Mouse (Mus musculus): ENCODE measurements around the gene Ltb4r2. TPM values are rescaled to one million over a fixed set of nuclear protein-coding genes. Genes with fewer than 3 reads are reported as not detected.
A peak's percentile ranks its signal among the peaks of the same experiment; 100 is the strongest.

The Ltb4r2 gene
- polyA plus RNA-seq, 1 experiment from 2014 or later = 0.74 TPM

- H3K27me3 ChIP-seq = peaks cover 45% of the 10 kb centered on the region
- H3K9ac ChIP-seq = no peak overlapping the region
- ATAC-seq (ENCODE audit: insufficient read depth) = no peak
- H3K9me3 ChIP-seq (replicated peaks) = no peaks in the 10 kb centered on the region
- WGBS (ENCODE audit: insufficient replicate concordance) = 60% methylated on average over 16 of the region's 16 CpGs
- no peak overlapping the region for H3K27ac ChIP-seq (replicated peaks)
- no peak overlapping the region for H3K4me3 ChIP-seq (replicated peaks)
- no peak overlapping the region for H3K4me2 ChIP-seq
- peaks cover 33% of the 10 kb centered on the region for H3K4me1 ChIP-seq (replicated peaks)
- no peaks in the 10 kb centered on the region for H3K36me3 ChIP-seq (replicated peaks)
Observed at GRCm38 (mm10) chr14:55779656-55780055, 18.4 kb downstream of the Ltb4r2 start.

GRCm38 (mm10) chr14:55780736-55781135 is 19.5 kb downstream of the Ltb4r2 start:
- Histone ChIP-seq H3K9me3 (replicated peaks) (no peaks in the 10 kb centered on the region), H3K27ac (replicated peaks) (no peak overlapping the region), H3K4me2 (no peak overlapping the region), H3K4me1 (replicated peaks) (peaks cover 33% of the 10 kb centered on the region), H3K36me3 (replicated peaks) (no peaks in the 10 kb centered on the region), H3K9ac (no peak overlapping the region), H3K4me3 (replicated peaks) (no peak overlapping the region), H3K27me3 (peaks cover 40% of the 10 kb centered on the region)
- WGBS (ENCODE audit: insufficient replicate concordance) = 62% methylated on average over 11 of the region's 11 CpGs
- no peak for ATAC-seq (ENCODE audit: insufficient read depth)

- WGBS (ENCODE audit: insufficient replicate concordance) = 16% methylated on average over 14 of the region's 14 CpGs
- 0 out of 2 replicates have a peak, but pooled peaks have one; percentile 37 for ATAC-seq (ENCODE audit: insufficient read depth)
Observed at GRCm38 (mm10) chr14:55781310-55781709, 20.1 kb downstream of the Ltb4r2 start.

GRCm38 (mm10) chr14:55782361-55782960 is 21.2 kb downstream of the Ltb4r2 start:
- Histone ChIP-seq H3K27ac (replicated peaks) (no peak overlapping the region), H3K9me3 (replicated peaks) (no peaks in the 10 kb centered on the region)
- 50% methylated on average over 9 of the region's 9 CpGs for WGBS (ENCODE audit: insufficient replicate concordance)

More at GRCm38 (mm10) chr14:55781310-55781709, 20.1 kb downstream of the Ltb4r2 start:
- Histone ChIP-seq H3K27me3 (peaks cover 40% of the 10 kb centered on the region), H3K4me1 (replicated peaks) (peaks cover 31% of the 10 kb centered on the region), H3K4me3 (replicated peaks) (no peak overlapping the region), H3K36me3 (replicated peaks) (no peaks in the 10 kb centered on the region), H3K9me3 (replicated peaks) (no peaks in the 10 kb centered on the region), H3K27ac (replicated peaks) (no peak overlapping the region), H3K9ac (no peak overlapping the region), H3K4me2 (peak overlapping the region; percentile 15; the same call in 1 of the 2 replicates)

GRCm38 (mm10) chr14:55783171-55783957 is 22.1 kb downstream of the Ltb4r2 start:
- Histone ChIP-seq H3K9ac (no peak overlapping the region), H3K27me3 (peaks cover 55% of the 10 kb centered on the region), H3K4me1 (replicated peaks) (peaks cover 22% of the 10 kb centered on the region), H3K4me2 (peak overlapping the region; percentile 48), H3K9me3 (replicated peaks) (no peaks in the 10 kb centered on the region), H3K36me3 (replicated peaks) (no peaks in the 10 kb centered on the region), H3K4me3 (replicated peaks) (peak overlapping the region; percentile 29), H3K27ac (replicated peaks) (no peak overlapping the region)
- whole genome bisulfite sequencing (ENCODE audit: insufficient replicate concordance) = 13% methylated on average over 31 of the region's 31 CpGs
- no peak for ATAC-seq (ENCODE audit: insufficient read depth)

More at GRCm38 (mm10) chr14:55782361-55782960, 21.2 kb downstream of the Ltb4r2 start:
- ATAC-seq (ENCODE audit: insufficient read depth) = no peak
- peaks cover 21% of the 10 kb centered on the region for H3K4me1 ChIP-seq (replicated peaks)
- peaks cover 46% of the 10 kb centered on the region for H3K27me3 ChIP-seq
- peak overlapping the region; percentile 25; the same call in 1 of the 2 replicates for H3K4me2 ChIP-seq
- no peaks in the 10 kb centered on the region for H3K36me3 ChIP-seq (replicated peaks)
- no peak overlapping the region for H3K9ac ChIP-seq
- H3K4me3 ChIP-seq (replicated peaks) = no peak overlapping the region

GRCm38 (mm10) chr14:55783958-55784235 is 22.7 kb downstream of the Ltb4r2 start, which contains the start of gene Adcy4:
Gene Adcy4, minus strand, starts transcription at chr14:55784095.
- no peaks in the 10 kb centered on the region for H3K36me3 ChIP-seq (replicated peaks)
- H3K9me3 ChIP-seq (replicated peaks) = no peaks in the 10 kb centered on the region
- no peak for ATAC-seq (ENCODE audit: insufficient read depth)
- peaks cover 52% of the 10 kb centered on the region for H3K27me3 ChIP-seq
- no peak within 1 kb of the TSS for H3K9ac ChIP-seq
- H3K4me3 ChIP-seq (replicated peaks) = peak within 1 kb of the TSS; percentile 29
- H3K4me2 ChIP-seq = peak within 1 kb of the TSS; percentile 48
- peaks cover 26% of the 10 kb centered on the region for H3K4me1 ChIP-seq (replicated peaks)
- H3K27ac ChIP-seq (replicated peaks) = no peak within 1 kb of the TSS
- WGBS (ENCODE audit: insufficient replicate concordance) = 22% methylated on average over 13 of the region's 13 CpGs

GRCm38 (mm10) chr14:55785195-55785594 is 24.0 kb downstream of the Ltb4r2 start:
- H3K36me3 ChIP-seq (replicated peaks) = no peaks in the 10 kb centered on the region

GRCm38 (mm10) chr14:55787731-55788130 is 26.5 kb downstream of the Ltb4r2 start:
- Histone ChIP-seq H3K9me3 (replicated peaks) (no peaks in the 10 kb centered on the region), H3K4me3 (replicated peaks) (peak overlapping the region; percentile 59), H3K4me2 (peak overlapping the region; percentile 88), H3K4me1 (replicated peaks) (peaks cover 17% of the 10 kb centered on the region), H3K36me3 (replicated peaks) (no peaks in the 10 kb centered on the region), H3K27ac (replicated peaks) (no peak overlapping the region), H3K9ac (0 out of 2 replicates have a peak overlapping the region, but pooled peaks have one; percentile 35), H3K27me3 (peaks cover 40% of the 10 kb centered on the region)
- ATAC-seq (ENCODE audit: insufficient read depth) = no peak
- 39% methylated on average over 11 of the region's 11 CpGs for WGBS (ENCODE audit: insufficient replicate concordance)

More at GRCm38 (mm10) chr14:55785195-55785594, 24.0 kb downstream of the Ltb4r2 start:
- Histone ChIP-seq H3K4me3 (replicated peaks) (no peak overlapping the region), H3K9me3 (replicated peaks) (no peaks in the 10 kb centered on the region), H3K4me2 (no peak overlapping the region), H3K27ac (replicated peaks) (no peak overlapping the region), H3K4me1 (replicated peaks) (peaks cover 27% of the 10 kb centered on the region), H3K27me3 (peaks cover 52% of the 10 kb centered on the region), H3K9ac (no peak overlapping the region)
- WGBS (ENCODE audit: insufficient replicate concordance) = 36% methylated on average over 6 of the region's 6 CpGs
- no peak for ATAC-seq (ENCODE audit: insufficient read depth)

- WGBS (ENCODE audit: insufficient replicate concordance) = 2% methylated on average over 40 of the region's 40 CpGs
- H3K27me3 ChIP-seq = peaks cover 32% of the 10 kb centered on the region
- peak; percentile 32; the same call in 1 of the 2 replicates for ATAC-seq (ENCODE audit: insufficient read depth)
Observed at GRCm38 (mm10) chr14:55788256-55789050, 27.2 kb downstream of the Ltb4r2 start, which contains the start of gene Ripk3. Gene Ripk3, minus strand, starts transcription at chr14:55788865.

GRCm38 (mm10) chr14:55793461-55793860 is 32.2 kb downstream of the Ltb4r2 start:
- ATAC-seq (ENCODE audit: insufficient read depth) = no peak
- no peak overlapping the region for H3K27ac ChIP-seq (replicated peaks)
- H3K4me3 ChIP-seq (replicated peaks) = no peak overlapping the region
- no peak overlapping the region for H3K4me2 ChIP-seq
- no peak overlapping the region for H3K9ac ChIP-seq
- no peaks in the 10 kb centered on the region for H3K36me3 ChIP-seq (replicated peaks)
- 42% methylated on average over 2 of the region's 2 CpGs for WGBS (ENCODE audit: insufficient replicate concordance)
- H3K27me3 ChIP-seq = peaks cover 3% of the 10 kb centered on the region; the same call in 1 of the 2 replicates
- H3K9me3 ChIP-seq (replicated peaks) = no peaks in the 10 kb centered on the region
- H3K4me1 ChIP-seq (replicated peaks) = peaks cover 14% of the 10 kb centered on the region

More at GRCm38 (mm10) chr14:55788256-55789050, 27.2 kb downstream of the Ltb4r2 start, which contains the start of gene Ripk3:
- Histone ChIP-seq H3K9me3 (replicated peaks) (no peaks in the 10 kb centered on the region), H3K36me3 (replicated peaks) (no peaks in the 10 kb centered on the region), H3K27ac (replicated peaks) (no peak within 1 kb of the TSS), H3K4me3 (replicated peaks) (peak within 1 kb of the TSS; percentile 59), H3K4me1 (replicated peaks) (peaks cover 15% of the 10 kb centered on the region), H3K4me2 (peak within 1 kb of the TSS; percentile 88), H3K9ac (peak within 1 kb of the TSS; percentile 35)

Measured in liver, embryonic 15.5 days (tissue).